Mouse (Mus musculus): ENCODE data around the gene Vwa2. TPM values are rescaled to one million over a fixed set of nuclear protein-coding genes. Genes with fewer than 3 reads are reported as not detected.

Gene Vwa2
- polyA plus RNA-seq, 1 experiment from 2014 or later: 1.6 TPM

DNA sequence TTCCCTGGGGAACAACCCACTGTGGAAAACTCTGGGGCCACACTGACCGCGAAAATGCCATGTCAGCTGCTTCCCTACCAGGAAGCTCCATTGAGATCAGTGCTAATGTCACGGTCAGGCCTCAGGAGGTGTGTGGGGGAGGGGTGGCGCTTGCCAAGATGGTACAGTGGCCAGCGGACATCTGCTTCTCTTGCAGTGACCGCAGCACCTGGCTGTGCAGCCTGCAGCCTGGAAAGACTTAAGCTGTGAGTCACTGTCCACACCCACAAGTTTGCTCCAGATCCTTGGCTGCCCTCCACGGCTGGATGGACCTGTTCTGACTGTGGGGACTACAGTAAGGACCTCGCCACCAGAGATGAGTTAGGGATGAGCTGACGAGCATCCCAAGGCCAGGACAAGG is 65.8 kb downstream of the Vwa2 start:
- H3K27ac ChIP-seq: no peak overlapping the region
- 90% methylated on average over 9 of the region's 9 CpGs for WGBS
- H3K9ac ChIP-seq: no peak overlapping the region
- H3K4me3 ChIP-seq (replicated peaks): no peak overlapping the region
- no peaks in the 10 kb centered on the region for H3K36me3 ChIP-seq (replicated peaks)
- H3K4me1 ChIP-seq: peaks cover 3% of the 10 kb centered on the region; the same call in 1 of the 2 replicates
- no peak for ATAC-seq (ENCODE audit: low FRiP score)
- no peak overlapping the region for H3K4me2 ChIP-seq
- H3K27me3 ChIP-seq: no peaks in the 10 kb centered on the region
- H3K9me3 ChIP-seq: no peaks in the 10 kb centered on the region

DNA sequence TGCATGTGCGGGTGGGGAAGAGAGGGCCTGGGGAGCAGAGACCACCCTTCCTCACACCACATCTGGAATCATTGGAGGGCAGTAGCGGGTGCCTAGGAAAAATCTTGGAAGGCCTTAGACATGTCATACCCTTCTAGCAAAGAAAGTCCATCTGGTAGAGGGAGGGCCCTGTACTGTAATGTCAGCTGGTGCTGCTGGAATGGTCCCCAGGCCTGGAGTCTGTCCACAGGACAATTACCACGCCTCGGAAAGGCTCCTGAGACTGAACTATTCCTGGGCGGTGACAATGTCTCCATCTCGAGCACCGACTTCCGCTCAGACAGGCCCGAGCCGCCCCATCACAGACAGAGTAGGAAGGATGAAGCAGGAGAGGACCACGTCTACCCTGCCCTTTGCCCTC is 66.5 kb downstream of the Vwa2 start:
- Histone ChIP-seq H3K4me1 (peaks cover 3% of the 10 kb centered on the region; the same call in 1 of the 2 replicates), H3K27me3 (no peaks in the 10 kb centered on the region), H3K4me2 (no peak overlapping the region), H3K27ac (no peak overlapping the region), H3K36me3 (replicated peaks) (no peaks in the 10 kb centered on the region), H3K4me3 (replicated peaks) (no peak overlapping the region), H3K9ac (no peak overlapping the region), H3K9me3 (no peaks in the 10 kb centered on the region)
- 95% methylated on average over 11 of the region's 11 CpGs for WGBS
- ATAC-seq (ENCODE audit: low FRiP score): no peak

DNA sequence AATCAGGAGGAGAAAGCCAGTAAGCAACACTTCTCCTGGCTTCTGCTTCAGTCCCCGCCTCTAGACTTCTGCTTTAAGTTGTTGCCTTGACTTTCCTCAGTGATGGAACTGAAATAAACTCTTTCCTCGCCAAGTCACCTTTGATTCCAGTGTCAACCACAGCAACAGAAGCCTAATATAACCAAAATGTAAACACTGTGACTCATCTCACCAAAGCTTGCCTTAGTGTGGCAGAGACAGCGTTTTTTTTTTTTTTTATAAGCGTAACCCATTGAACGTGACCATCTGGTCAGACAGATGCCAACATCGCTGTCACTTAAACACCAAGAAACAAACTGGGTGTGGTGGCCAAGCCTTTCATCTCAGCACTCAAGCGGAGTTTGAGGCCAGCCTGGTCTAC is 68.2 kb downstream of the Vwa2 start:
- Histone ChIP-seq H3K27ac (no peak overlapping the region), H3K27me3 (no peaks in the 10 kb centered on the region), H3K36me3 (replicated peaks) (no peaks in the 10 kb centered on the region), H3K4me2 (no peak overlapping the region), H3K9ac (no peak overlapping the region), H3K4me1 (peaks cover 3% of the 10 kb centered on the region; the same call in 1 of the 2 replicates), H3K4me3 (replicated peaks) (no peak overlapping the region), H3K9me3 (no peaks in the 10 kb centered on the region)
- no peak for ATAC-seq (ENCODE audit: low FRiP score)
- WGBS: 89% methylated on average over 7 of the region's 7 CpGs

DNA sequence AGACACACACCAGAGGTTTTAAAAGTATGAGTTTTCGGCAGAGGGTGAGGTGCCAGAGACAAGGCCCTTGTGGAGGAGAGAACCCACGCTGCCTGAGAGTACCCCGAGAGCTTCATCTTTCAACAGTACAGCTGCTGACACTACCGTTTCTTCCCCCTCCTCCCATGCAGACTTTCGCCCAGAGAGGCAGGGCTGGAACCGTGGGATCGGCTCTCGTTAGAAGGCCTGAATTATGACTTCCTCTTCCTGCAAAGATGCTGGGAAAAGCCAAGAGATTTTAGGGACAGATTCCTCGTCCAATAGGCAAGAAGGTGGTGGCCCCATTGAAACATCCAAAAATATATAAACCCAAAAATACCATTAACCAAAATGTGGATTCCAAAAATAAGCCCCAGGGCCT is 70.2 kb downstream of the Vwa2 start:
- H3K9ac ChIP-seq: no peak overlapping the region
- no peak for ATAC-seq (ENCODE audit: low FRiP score)
- no peak overlapping the region for H3K27ac ChIP-seq
- no peaks in the 10 kb centered on the region for H3K9me3 ChIP-seq
- H3K27me3 ChIP-seq: no peaks in the 10 kb centered on the region
- WGBS: 86% methylated on average over 9 of the region's 9 CpGs
- H3K4me2 ChIP-seq: no peak overlapping the region
- no peaks in the 10 kb centered on the region for H3K36me3 ChIP-seq (replicated peaks)
- no peak overlapping the region for H3K4me3 ChIP-seq (replicated peaks)
- peaks cover 3% of the 10 kb centered on the region; the same call in 1 of the 2 replicates for H3K4me1 ChIP-seq

DNA sequence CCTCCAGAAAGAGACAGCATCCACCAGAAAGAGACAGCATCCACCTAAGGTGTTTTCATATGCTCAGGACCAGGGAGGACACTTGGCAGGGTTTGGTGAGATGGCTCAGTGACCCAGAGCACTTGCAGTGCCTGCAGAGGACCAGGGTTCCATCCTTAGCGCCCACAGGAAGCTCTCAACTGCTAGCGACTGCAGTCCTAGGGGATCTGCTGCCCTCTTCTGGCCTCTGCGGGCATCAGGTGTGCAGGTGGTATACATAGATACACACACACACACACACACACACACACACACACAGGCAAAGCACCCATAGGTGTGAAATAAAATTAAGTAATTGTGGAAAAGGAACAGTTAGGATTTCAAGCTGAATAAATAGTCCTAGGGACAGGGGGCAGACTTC is 70.8 kb downstream of the Vwa2 start:
- no peak overlapping the region for H3K4me3 ChIP-seq (replicated peaks)
- WGBS: 92% methylated on average over 3 of the region's 3 CpGs

DNA sequence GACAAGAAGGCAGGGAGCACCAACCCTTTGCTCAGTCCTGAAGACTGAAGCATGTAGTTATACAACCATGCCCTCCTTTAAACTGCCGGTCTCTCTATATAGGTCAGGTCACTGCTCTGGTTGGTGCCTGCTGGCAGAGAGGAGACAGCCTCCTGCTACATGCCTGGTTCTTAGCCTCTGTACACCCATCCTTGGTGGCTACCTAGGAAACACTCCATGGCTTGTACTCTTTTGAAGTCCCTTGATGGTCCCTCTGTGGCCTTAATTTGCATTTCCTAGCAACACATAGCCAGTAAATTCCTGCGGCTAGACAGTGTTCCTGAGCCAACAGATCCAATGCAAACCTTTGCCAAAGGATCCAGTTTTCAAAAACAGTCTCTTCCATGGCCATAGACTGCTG is 71.6 kb downstream of the Vwa2 start:
- Histone ChIP-seq H3K9ac (no peak overlapping the region), H3K4me1 (no peaks in the 10 kb centered on the region), H3K36me3 (replicated peaks) (no peaks in the 10 kb centered on the region), H3K27ac (no peak overlapping the region), H3K4me3 (replicated peaks) (no peak overlapping the region), H3K27me3 (no peaks in the 10 kb centered on the region), H3K4me2 (no peak overlapping the region), H3K9me3 (no peaks in the 10 kb centered on the region)
- 83% methylated on average over 2 of the region's 2 CpGs for WGBS
- ATAC-seq (ENCODE audit: low FRiP score): no peak

More for the DNA sequence above, 70.8 kb downstream of the Vwa2 start:
- no peaks in the 10 kb centered on the region for H3K27me3 ChIP-seq
- no peak overlapping the region for H3K27ac ChIP-seq
- peaks cover 3% of the 10 kb centered on the region; the same call in 1 of the 2 replicates for H3K4me1 ChIP-seq
- no peak for ATAC-seq (ENCODE audit: low FRiP score)
- no peaks in the 10 kb centered on the region for H3K9me3 ChIP-seq
- H3K9ac ChIP-seq: no peak overlapping the region
- H3K4me2 ChIP-seq: no peak overlapping the region
- H3K36me3 ChIP-seq (replicated peaks): no peaks in the 10 kb centered on the region

DNA sequence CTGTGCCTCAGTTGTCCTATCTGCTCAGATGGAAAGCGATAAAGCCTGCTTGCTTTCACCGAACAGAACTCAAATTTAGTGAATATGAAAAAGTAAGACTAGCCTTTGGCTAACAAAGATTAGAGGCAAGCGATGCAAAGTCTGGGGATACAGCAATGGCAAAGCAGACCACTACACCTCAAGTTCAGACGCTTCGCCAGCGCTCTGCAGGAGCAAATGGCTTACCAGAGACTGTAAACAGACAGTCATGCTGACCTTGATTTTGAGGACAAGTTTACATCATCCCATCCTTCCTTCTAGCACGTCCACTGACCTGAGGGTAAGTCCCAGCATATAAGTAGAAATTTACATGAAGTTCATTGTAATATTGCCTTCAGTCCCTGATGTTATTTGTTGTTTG is 72.2 kb downstream of the Vwa2 start:
- ATAC-seq (ENCODE audit: low FRiP score): no peak
- H3K9ac ChIP-seq: no peak overlapping the region
- 92% methylated on average over 7 of the region's 7 CpGs for WGBS

DNA sequence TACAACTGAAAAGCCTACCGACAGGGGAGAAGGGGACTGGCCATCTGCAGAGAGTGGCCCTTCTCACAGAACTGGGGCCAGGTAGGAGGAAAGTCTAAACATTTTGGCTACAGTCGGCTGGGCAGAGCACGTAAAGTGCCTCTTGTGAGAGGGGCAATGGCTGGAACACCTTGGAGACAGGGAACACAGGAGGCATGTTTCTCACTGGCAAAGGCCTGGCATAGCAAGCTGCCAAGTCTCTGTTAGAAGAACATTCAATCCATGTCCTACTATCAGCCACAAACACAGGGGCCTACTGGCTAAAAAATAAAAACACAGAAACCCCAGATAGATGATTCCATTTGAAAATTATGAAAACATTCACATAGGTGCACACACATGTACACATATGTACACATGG is 72.7 kb downstream of the Vwa2 start:
- no peak overlapping the region for H3K27ac ChIP-seq
- H3K4me1 ChIP-seq: no peaks in the 10 kb centered on the region
- H3K4me2 ChIP-seq: no peak overlapping the region
- no peak for ATAC-seq (ENCODE audit: low FRiP score)
- H3K4me3 ChIP-seq (replicated peaks): no peak overlapping the region
- no peaks in the 10 kb centered on the region for H3K9me3 ChIP-seq
- no peaks in the 10 kb centered on the region for H3K36me3 ChIP-seq (replicated peaks)
- no peaks in the 10 kb centered on the region for H3K27me3 ChIP-seq
- H3K9ac ChIP-seq: no peak overlapping the region
- 87% methylated on average over 3 of the region's 3 CpGs for WGBS

More for the DNA sequence above, 72.2 kb downstream of the Vwa2 start:
- no peaks in the 10 kb centered on the region for H3K36me3 ChIP-seq (replicated peaks)
- H3K27ac ChIP-seq: no peak overlapping the region
- no peak overlapping the region for H3K4me3 ChIP-seq (replicated peaks)
- H3K27me3 ChIP-seq: no peaks in the 10 kb centered on the region
- H3K9me3 ChIP-seq: no peaks in the 10 kb centered on the region
- no peak overlapping the region for H3K4me2 ChIP-seq
- H3K4me1 ChIP-seq: no peaks in the 10 kb centered on the region

DNA sequence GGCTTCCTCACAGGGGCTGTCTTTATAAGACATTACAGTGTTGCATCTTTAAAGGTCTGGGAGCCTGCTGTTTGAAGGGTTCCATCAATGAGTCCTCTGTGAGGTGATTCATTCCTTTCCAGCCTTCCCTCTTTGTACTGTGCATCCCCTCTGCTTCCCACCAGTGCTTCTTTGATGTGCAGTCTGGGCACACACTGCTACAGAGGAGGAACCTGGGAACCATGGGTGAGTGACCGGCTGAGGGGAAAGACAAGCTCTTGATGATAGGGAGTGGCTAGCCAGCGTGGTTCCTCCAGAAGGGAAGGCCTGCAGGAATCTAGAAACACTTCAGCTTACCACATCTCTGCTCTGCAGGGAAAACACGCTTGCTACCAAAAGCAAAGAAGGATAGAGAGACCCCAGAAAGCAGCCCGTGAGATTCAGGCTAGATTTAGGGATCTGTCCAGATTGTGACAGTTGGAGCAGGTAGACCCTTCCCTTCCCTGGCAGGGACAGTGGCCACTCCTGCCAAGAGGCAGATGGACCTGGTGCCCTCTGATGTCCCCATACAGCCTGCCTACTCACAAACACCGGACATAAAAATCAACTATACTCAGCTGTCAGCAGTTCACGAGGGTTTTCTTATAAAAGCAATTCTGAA is 74.0 kb downstream of the Vwa2 start:
- H3K27ac ChIP-seq: no peak overlapping the region
- H3K9ac ChIP-seq: no peak overlapping the region
- no peak overlapping the region for H3K4me2 ChIP-seq
- H3K27me3 ChIP-seq: no peaks in the 10 kb centered on the region
- no peak for ATAC-seq (ENCODE audit: low FRiP score)
- H3K9me3 ChIP-seq: no peaks in the 10 kb centered on the region
- no peaks in the 10 kb centered on the region for H3K36me3 ChIP-seq (replicated peaks)
- H3K4me3 ChIP-seq (replicated peaks): no peak overlapping the region
- no peaks in the 10 kb centered on the region for H3K4me1 ChIP-seq
- 72% methylated on average over 6 of the region's 6 CpGs for WGBS

DNA sequence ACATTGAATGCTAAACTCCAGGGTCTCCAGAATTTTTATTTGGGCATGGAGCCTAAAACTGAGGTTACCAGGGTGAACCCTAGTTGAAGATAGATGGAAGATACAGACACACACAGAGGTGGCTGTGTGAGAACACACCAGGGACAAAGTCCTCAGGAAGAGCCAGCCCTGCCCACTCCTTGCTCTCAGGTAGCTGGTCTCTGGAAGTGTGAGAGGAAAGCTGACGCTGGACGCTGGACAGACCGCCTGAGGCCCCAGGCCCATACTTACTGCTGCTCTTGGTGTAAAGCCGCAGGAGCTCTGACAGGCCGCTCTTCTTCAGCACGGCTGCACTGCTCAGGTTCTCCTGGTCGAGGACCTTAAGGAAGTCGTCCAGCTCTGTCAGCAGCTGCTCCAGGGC is 75.8 kb downstream of the Vwa2 start:
- no peaks in the 10 kb centered on the region for H3K27me3 ChIP-seq
- no peak for ATAC-seq (ENCODE audit: low FRiP score)
- H3K9me3 ChIP-seq: no peaks in the 10 kb centered on the region
- no peaks in the 10 kb centered on the region for H3K4me1 ChIP-seq
- no peak overlapping the region for H3K27ac ChIP-seq
- no peaks in the 10 kb centered on the region for H3K36me3 ChIP-seq (replicated peaks)
- H3K9ac ChIP-seq: no peak overlapping the region
- no peak overlapping the region for H3K4me3 ChIP-seq (replicated peaks)
- no peak overlapping the region for H3K4me2 ChIP-seq
- 84% methylated on average over 8 of the region's 8 CpGs for WGBS

DNA sequence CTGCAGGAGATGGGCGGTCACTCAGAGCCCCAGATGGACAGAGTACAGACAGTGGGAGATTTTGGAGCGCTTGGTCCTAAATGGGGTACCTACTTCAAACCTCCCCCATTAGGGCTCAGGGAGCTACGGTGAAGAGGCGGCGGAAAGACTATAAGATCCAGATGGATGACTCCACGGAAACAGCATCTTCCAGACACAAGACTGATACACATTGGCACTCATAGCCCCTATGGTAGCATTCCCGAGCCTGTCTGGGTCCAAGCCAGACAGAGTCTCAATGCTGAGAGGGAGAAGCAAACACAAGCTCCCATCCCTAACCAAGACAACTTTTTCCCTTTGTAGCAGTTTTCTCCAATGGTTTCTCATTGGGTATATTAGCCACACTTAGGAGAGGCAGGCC is 76.8 kb downstream of the Vwa2 start:
- Histone ChIP-seq H3K4me3 (replicated peaks) (no peak overlapping the region), H3K27me3 (no peaks in the 10 kb centered on the region), H3K27ac (no peak overlapping the region), H3K36me3 (replicated peaks) (no peaks in the 10 kb centered on the region), H3K9me3 (no peaks in the 10 kb centered on the region), H3K4me1 (no peaks in the 10 kb centered on the region), H3K4me2 (no peak overlapping the region), H3K9ac (no peak overlapping the region)
- WGBS: 84% methylated on average over 7 of the region's 7 CpGs
- no peak for ATAC-seq (ENCODE audit: low FRiP score)

DNA sequence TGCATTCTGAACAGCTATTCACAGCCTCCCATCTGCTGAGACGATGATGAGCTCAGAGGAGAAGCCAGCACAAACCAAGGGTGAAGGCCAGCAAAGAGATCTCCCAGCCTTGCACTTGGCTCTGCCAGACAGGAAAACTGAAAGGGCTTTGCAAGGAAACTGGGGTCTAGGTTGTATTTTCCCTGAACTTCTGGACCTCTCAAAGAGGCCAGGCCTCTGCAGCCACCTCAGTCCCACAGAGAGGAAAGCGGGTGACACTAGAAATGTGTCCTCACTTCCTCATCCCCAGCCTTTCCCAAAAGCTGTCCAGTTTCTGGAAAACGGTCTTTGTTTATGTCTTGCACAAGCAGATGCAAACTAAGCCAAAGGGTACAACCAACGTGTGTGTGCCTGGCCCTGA is 79.8 kb downstream of the Vwa2 start:
- no peaks in the 10 kb centered on the region for H3K27me3 ChIP-seq
- no peak overlapping the region for H3K4me2 ChIP-seq
- 84% methylated on average over 4 of the region's 4 CpGs for WGBS
- H3K36me3 ChIP-seq (replicated peaks): no peaks in the 10 kb centered on the region
- ATAC-seq (ENCODE audit: low FRiP score): no peak
- peaks cover 5% of the 10 kb centered on the region; the same call in 1 of the 2 replicates for H3K4me1 ChIP-seq
- H3K9me3 ChIP-seq: no peaks in the 10 kb centered on the region
- no peak overlapping the region for H3K27ac ChIP-seq
- H3K4me3 ChIP-seq (replicated peaks): no peak overlapping the region
- H3K9ac ChIP-seq: no peak overlapping the region

DNA sequence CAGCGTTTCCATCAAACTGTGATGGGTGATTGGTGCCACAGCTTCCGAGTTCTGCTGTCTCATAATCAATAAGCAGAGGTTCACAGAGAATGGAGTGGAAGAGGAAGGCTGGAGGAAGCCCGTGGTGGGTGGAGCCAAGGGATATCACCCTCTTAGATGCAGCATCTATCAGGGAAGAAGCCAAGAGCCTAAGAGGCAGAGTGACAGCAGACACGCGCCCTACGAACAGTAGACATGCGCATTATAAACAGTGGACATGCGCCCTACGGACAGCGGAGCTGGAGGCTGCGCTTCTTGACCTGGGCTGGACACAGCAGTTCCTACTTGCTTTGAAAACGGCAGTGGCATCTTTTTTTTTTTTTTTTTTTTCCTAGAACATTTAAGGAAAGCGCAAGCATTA is 80.8 kb downstream of the Vwa2 start:
- Histone ChIP-seq H3K27me3 (no peaks in the 10 kb centered on the region), H3K36me3 (replicated peaks) (no peaks in the 10 kb centered on the region), H3K9ac (no peak overlapping the region), H3K4me3 (replicated peaks) (no peak overlapping the region), H3K4me1 (peaks cover 6% of the 10 kb centered on the region; the same call in 1 of the 2 replicates), H3K27ac (no peak overlapping the region), H3K4me2 (no peak overlapping the region), H3K9me3 (no peaks in the 10 kb centered on the region)
- ATAC-seq (ENCODE audit: low FRiP score): no peak
- WGBS: 88% methylated on average over 13 of the region's 13 CpGs
